Mouse (Mus musculus) heart, embryonic 16.5 days (tissue): Measurements from ENCODE around the gene Rora. TPM values are rescaled to one million over a fixed set of nuclear protein-coding genes. Genes with fewer than 3 reads are reported as not detected.

Source experiments
- ATAC-seq: fragments of 200-750 bp; cut with Nextera tagmentation; replicated peaks from 2 replicates; pipeline ENCODE4 v1.8.0; 2017; ENCODE audit warnings: moderate number of reproducible peaks; ENCODE audit not compliant: insufficient read depth, low FRiP score; ENCODE audit errors: extremely low read depth
- H3K27ac ChIP-seq: fragments of 300-500 bp; sonication (generic); 2 replicates; pipeline ENCODE4 v1.5.1; 2014; ENCODE audit warnings: mild to moderate bottlenecking, low read length, control low read depth, moderate library complexity
- H3K27me3 ChIP-seq: fragments of 300-500 bp; sonication (generic); 2 replicates; pipeline ENCODE4 v1.6.1; 2014; ENCODE audit warnings: low read length, mixed read lengths; ENCODE audit not compliant: control insufficient read depth, insufficient read depth
- H3K36me3 ChIP-seq: fragments of 300-500 bp; sonication (generic); 2 replicates; pipeline ENCODE4 v1.6.1; 2014; ENCODE audit not compliant: control insufficient read depth, insufficient read depth
- H3K4me1 ChIP-seq: fragments of 300-500 bp; sonication (generic); 2 replicates; pipeline ENCODE4 v1.6.1; 2014; ENCODE audit warnings: low read length, mixed read lengths; ENCODE audit not compliant: control insufficient read depth, insufficient read depth
- H3K4me2 ChIP-seq: fragments of 300-500 bp; sonication (generic); 2 replicates; pipeline ENCODE4 v1.6.1; 2014; ENCODE audit warnings: low read depth, mild to moderate bottlenecking, control low read depth, low read length
- H3K4me3 ChIP-seq: fragments of 300-500 bp; sonication (generic); 2 replicates; pipeline ENCODE4 v1.5.1; 2014; ENCODE audit warnings: mild to moderate bottlenecking, control low read depth, low read length
- H3K9ac ChIP-seq: fragments of 300-500 bp; sonication (generic); 2 replicates; pipeline ENCODE4 v1.6.1; 2014; ENCODE audit warnings: low read length, control low read depth
- H3K9me3 ChIP-seq: fragments of 300-500 bp; sonication (generic); replicated peaks from 2 replicates; pipeline ENCODE4 v1.6.1; 2016; ENCODE audit warnings: low read length; ENCODE audit not compliant: control insufficient read depth
- WGBS: fragments of 180-500 bp; shearing (Covaris S2); extraction: QIAGEN DNeasy Blood & Tissue Kit; methylation state at CpG from one replicate; pipeline ENCODE4 v1.1.7; 2014; 5-methylcytosine and 5-hydroxymethylcytosine counted together
- polyA plus RNA-seq: library from polyadenylated mRNA; unstranded; fragments of >200 nt; fragmentation: Nextera tagmentation; extraction: Ambion mirVana; gene quantifications from 2 replicates; pipeline ENCODE4 v1.2.1, GENCODE M21; 2015

Gene Rora
- polyA plus RNA-seq, 1 experiment from 2014 or later, result 9.4 TPM

GRCm38 (mm10) chr9:69323831-69324230, 670.2 kb downstream of the Rora start:
- peak overlapping the region; percentile 23; the same call in 1 of the 2 replicates for H3K4me2 ChIP-seq
- H3K27me3 ChIP-seq, result no peaks in the 10 kb centered on the region
- ATAC-seq, result no peak
- no peak overlapping the region for H3K27ac ChIP-seq
- 47% methylated on average over 8 of the region's 8 CpGs for WGBS
- peaks cover 29% of the 10 kb centered on the region for H3K4me1 ChIP-seq
- H3K9ac ChIP-seq, result no peak overlapping the region
- H3K4me3 ChIP-seq, result no peak overlapping the region
- H3K9me3 ChIP-seq, result no peaks in the 10 kb centered on the region
- no peaks in the 10 kb centered on the region for H3K36me3 ChIP-seq

- H3K27me3 ChIP-seq, result no peaks in the 10 kb centered on the region
- 83% methylated on average over 9 of the region's 9 CpGs for WGBS
- H3K27ac ChIP-seq, result no peak overlapping the region
- H3K4me1 ChIP-seq, result peaks cover 23% of the 10 kb centered on the region
- H3K4me3 ChIP-seq, result no peak overlapping the region
- H3K9ac ChIP-seq, result no peak overlapping the region
- H3K4me2 ChIP-seq, result no peak overlapping the region
- ATAC-seq, result no peak
- H3K9me3 ChIP-seq, result no peaks in the 10 kb centered on the region
- H3K36me3 ChIP-seq, result no peaks in the 10 kb centered on the region
Observed at GRCm38 (mm10) chr9:69327077-69327476, 673.5 kb downstream of the Rora start.

DNA sequence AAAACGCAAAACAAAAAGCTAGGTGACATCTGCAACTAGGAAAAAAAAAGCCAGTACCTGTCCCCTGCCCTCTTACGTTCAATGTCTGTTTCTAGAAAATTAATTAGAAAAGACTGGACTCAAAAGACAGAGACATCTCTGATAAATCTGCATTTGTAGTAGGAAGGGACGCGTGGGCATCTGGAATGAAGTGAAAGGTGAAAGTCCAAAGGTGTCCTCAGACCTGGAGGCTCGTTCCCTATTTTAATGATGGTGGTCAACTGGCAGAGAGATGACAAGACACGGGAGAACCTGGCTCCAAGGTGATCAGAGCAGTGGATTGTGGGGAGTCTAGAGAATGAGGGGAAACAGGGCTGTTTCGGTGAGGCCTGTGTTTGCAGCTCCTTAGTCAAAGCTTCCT, 674.0 kb downstream of the Rora start:
- Histone ChIP-seq H3K9ac (no peak overlapping the region), H3K36me3 (no peaks in the 10 kb centered on the region), H3K4me1 (peaks cover 20% of the 10 kb centered on the region), H3K27ac (no peak overlapping the region), H3K9me3 (no peaks in the 10 kb centered on the region), H3K4me2 (no peak overlapping the region), H3K4me3 (no peak overlapping the region), H3K27me3 (no peaks in the 10 kb centered on the region)
- no peak for ATAC-seq
- 84% methylated on average over 7 of the region's 7 CpGs for WGBS

- no peak overlapping the region for H3K27ac ChIP-seq
- H3K27me3 ChIP-seq, result no peaks in the 10 kb centered on the region
- peaks cover 8% of the 10 kb centered on the region for H3K4me1 ChIP-seq
- H3K4me2 ChIP-seq, result no peak overlapping the region
- H3K4me3 ChIP-seq, result no peak overlapping the region
- ATAC-seq, result no peak
- no peaks in the 10 kb centered on the region for H3K36me3 ChIP-seq
- 92% methylated on average over 3 of the region's 3 CpGs for WGBS
- H3K9ac ChIP-seq, result no peak overlapping the region
- no peaks in the 10 kb centered on the region for H3K9me3 ChIP-seq
Observed at GRCm38 (mm10) chr9:69331790-69332189, 678.2 kb downstream of the Rora start.

DNA sequence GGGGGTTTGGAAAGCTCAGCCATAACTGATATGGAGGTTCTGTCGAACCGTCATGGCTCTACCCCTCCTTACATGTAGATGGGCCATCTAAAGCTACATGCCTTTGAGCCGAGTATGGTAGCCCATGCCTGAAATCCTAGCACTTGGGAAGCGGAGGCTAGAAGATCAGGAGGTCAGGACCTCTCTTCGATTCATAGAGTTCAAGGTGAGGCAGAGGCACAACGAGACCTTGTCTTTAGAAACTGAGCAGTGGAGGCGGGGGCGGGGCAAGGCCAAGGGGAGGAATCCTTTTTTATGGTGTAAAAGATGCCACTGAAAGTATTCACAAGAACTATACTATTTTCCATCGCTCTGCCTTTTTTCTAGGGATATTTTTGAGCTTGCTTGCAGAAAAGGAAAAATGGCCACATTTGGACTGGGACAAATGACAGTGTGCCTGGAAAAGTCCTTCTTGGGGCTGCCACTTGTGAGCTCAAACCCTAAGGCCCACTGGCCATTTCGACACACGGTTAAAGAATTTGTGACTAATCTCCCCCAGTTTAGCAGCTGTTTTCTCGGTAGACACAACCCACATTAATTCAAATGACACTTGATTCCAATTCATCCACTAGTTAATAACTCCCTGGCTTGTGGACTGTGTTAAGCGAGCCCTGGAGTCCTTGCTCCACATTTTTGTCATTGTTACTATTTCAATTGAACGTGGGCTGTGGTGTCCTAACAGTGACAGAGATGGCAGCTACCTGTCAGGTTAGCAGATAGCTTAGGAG, 679.4 kb downstream of the Rora start:
- WGBS, result 84% methylated on average over 14 of the region's 14 CpGs
- ATAC-seq, result no peak
- H3K4me1 ChIP-seq, result peaks cover 8% of the 10 kb centered on the region
- H3K27ac ChIP-seq, result no peak overlapping the region
- no peaks in the 10 kb centered on the region for H3K27me3 ChIP-seq
- H3K36me3 ChIP-seq, result no peaks in the 10 kb centered on the region
- no peak overlapping the region for H3K4me3 ChIP-seq
- no peak overlapping the region for H3K9ac ChIP-seq
- H3K9me3 ChIP-seq, result no peaks in the 10 kb centered on the region
- H3K4me2 ChIP-seq, result no peak overlapping the region

DNA sequence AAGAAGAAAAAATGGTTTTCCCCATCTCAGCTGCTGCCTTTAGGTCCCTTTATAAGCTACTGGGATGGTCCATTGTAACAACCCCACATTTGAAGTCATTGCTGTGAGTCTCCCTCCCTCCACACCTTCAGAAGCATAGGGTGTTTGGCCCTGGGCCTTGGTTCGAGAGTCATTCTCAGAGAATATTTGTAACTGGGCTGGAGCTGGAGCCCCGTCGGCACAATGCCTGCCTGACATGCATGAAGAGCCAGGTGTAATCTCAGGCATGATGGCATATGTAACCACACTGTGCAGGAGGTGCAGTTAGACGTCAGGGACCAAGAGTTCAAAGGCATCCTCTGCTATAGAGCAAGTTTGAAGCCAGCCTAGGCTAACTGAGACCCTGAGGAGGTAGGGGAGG, 680.1 kb downstream of the Rora start:
- peaks cover 8% of the 10 kb centered on the region for H3K4me1 ChIP-seq
- H3K9me3 ChIP-seq, result no peaks in the 10 kb centered on the region
- no peaks in the 10 kb centered on the region for H3K27me3 ChIP-seq
- H3K4me3 ChIP-seq, result no peak overlapping the region
- H3K4me2 ChIP-seq, result no peak overlapping the region
- WGBS, result 75% methylated on average over 4 of the region's 4 CpGs
- no peak for ATAC-seq
- no peaks in the 10 kb centered on the region for H3K36me3 ChIP-seq
- H3K9ac ChIP-seq, result no peak overlapping the region
- H3K27ac ChIP-seq, result no peak overlapping the region

GRCm38 (mm10) chr9:69334106-69334505, 680.5 kb downstream of the Rora start:
- Histone ChIP-seq H3K9me3 (no peaks in the 10 kb centered on the region), H3K4me1 (peaks cover 8% of the 10 kb centered on the region), H3K4me2 (no peak overlapping the region), H3K9ac (no peak overlapping the region), H3K27ac (no peak overlapping the region), H3K27me3 (no peaks in the 10 kb centered on the region), H3K4me3 (no peak overlapping the region), H3K36me3 (no peaks in the 10 kb centered on the region)
- no peak for ATAC-seq
- 43% methylated on average over 8 of the region's 8 CpGs for whole genome bisulfite sequencing

DNA sequence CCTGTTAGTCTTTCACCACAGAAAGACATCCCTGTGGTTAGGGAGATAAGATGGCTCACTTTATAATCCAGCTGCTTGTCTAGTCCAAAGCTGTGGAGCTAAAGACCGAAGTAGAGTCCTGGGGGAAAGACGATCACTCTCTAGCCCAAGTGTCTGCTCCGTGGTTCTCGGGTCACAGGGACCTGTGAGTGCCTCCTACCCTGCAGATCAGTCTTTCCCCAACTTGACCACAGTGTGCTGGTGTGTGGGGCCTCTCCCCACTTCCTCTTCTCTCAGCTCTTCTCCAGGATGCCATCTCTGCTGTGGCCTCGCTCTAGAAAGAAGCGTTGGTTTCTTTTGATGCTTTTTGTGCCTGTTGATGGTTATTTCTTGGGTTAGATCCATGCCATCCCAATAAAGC, 682.5 kb downstream of the Rora start:
- ATAC-seq, result no peak
- H3K9ac ChIP-seq, result no peak overlapping the region
- no peaks in the 10 kb centered on the region for H3K9me3 ChIP-seq
- H3K4me2 ChIP-seq, result no peak overlapping the region
- no peak overlapping the region for H3K27ac ChIP-seq
- no peak overlapping the region for H3K4me3 ChIP-seq
- H3K27me3 ChIP-seq, result no peaks in the 10 kb centered on the region
- 73% methylated on average over 6 of the region's 6 CpGs for WGBS
- H3K36me3 ChIP-seq, result no peaks in the 10 kb centered on the region
- H3K4me1 ChIP-seq, result peaks cover 8% of the 10 kb centered on the region

GRCm38 (mm10) chr9:69339199-69339598, 685.6 kb downstream of the Rora start:
- WGBS, result 77% methylated on average over 7 of the region's 7 CpGs
- H3K9ac ChIP-seq, result no peak overlapping the region

More at GRCm38 (mm10) chr9:69339199-69339598, 685.6 kb downstream of the Rora start:
- Histone ChIP-seq H3K4me3 (no peak overlapping the region), H3K9me3 (no peaks in the 10 kb centered on the region), H3K27ac (no peak overlapping the region), H3K36me3 (no peaks in the 10 kb centered on the region), H3K4me2 (no peak overlapping the region), H3K4me1 (peaks cover under 1% of the 10 kb centered on the region), H3K27me3 (no peaks in the 10 kb centered on the region)
- no peak for ATAC-seq
